Mouse (Mus musculus) embryonic stem cell, embryonic (primary cell): ENCODE measurements around the gene Kcnip1.

Experiments used
- CTCF ChIA-PET, 4 experiments: fragments of 300-600 bp in 2 of 4; fragments of 350-600 bp in 2 of 4; sonication (Branson Sonifier 250); formaldehyde crosslinking; loops; one replicate each; lab custom pipeline; 2022; ENCODE audit warnings: inconsistent platforms in 2 of 4; lab: Charles Lee
- POLR2A ChIA-PET, 4 experiments: fragments of 300-600 bp in 2 of 4; fragments of 350-600 bp in 2 of 4; sonication (Branson Sonifier 250); formaldehyde crosslinking; loops; one replicate each; lab custom pipeline; 2022; ENCODE audit warnings: antibody characterized with exemption in 4 of 4, inconsistent platforms in 1 of 4; lab: Charles Lee

The Kcnip1 gene

GRCm38 (mm10) chr11:33780263-33780662, 212.7 kb downstream of the Kcnip1 start:
- POLR2A ChIA-PET: no interaction called here
- CTCF ChIA-PET: interaction anchor here in 1 of 4 experiments (1.1 kb wide), 1 partner anchor 55 kb away, joined by 3 read pairs; no protein-coding TSS in a partner anchor

GRCm38 (mm10) chr11:33772615-33773141, 220.3 kb downstream of the Kcnip1 start:
- ChIA-PET CTCF (no interaction called here), POLR2A (no interaction called here)

GRCm38 (mm10) chr11:33772043-33772442, 220.9 kb downstream of the Kcnip1 start:
- CTCF ChIA-PET: no interaction called here
- POLR2A ChIA-PET: no interaction called here

GRCm38 (mm10) chr11:33766976-33767938, 225.7 kb downstream of the Kcnip1 start:
- POLR2A ChIA-PET: no interaction called here
- CTCF ChIA-PET: interaction anchor here in 1 of 4 experiments (2.3 kb wide), 1 partner anchor 18 kb away, joined by 10 read pairs; no protein-coding TSS in a partner anchor

GRCm38 (mm10) chr11:33761201-33761755, 231.7 kb downstream of the Kcnip1 start:
- CTCF ChIA-PET: no interaction called here

GRCm38 (mm10) chr11:33756624-33757023, 236.3 kb downstream of the Kcnip1 start:
- ChIA-PET CTCF (no interaction called here), POLR2A (no interaction called here)

More at GRCm38 (mm10) chr11:33761201-33761755, 231.7 kb downstream of the Kcnip1 start:
- POLR2A ChIA-PET: interaction anchor here in 1 of 4 experiments (0.9 kb wide), 1 partner anchor 15 kb away, joined by 4 read pairs; no protein-coding TSS in a partner anchor

- ChIA-PET POLR2A (no interaction called here), CTCF (interaction anchor here in 1 of 4 experiments (1.5 kb wide), 1 partner anchor 8 kb away, joined by 3 read pairs; no protein-coding TSS in a partner anchor)
These were observed 240.5 kb downstream of the Kcnip1 start for GRCm38 (mm10) chr11:33752431-33752873.

- POLR2A ChIA-PET: interaction anchor here in 1 of 4 experiments (0.7 kb wide), 1 partner anchor 99 kb away, joined by 4 read pairs; no protein-coding TSS in a partner anchor
- CTCF ChIA-PET: interaction anchor here in 3 of 4 experiments (0.5 to 1.0 kb wide), 4 partner anchors 25 to 185 kb away, joined by 3 to 5 read pairs (median 4); no protein-coding TSS in a partner anchor
These were observed 241.4 kb downstream of the Kcnip1 start for GRCm38 (mm10) chr11:33751503-33751902.

GRCm38 (mm10) chr11:33749979-33750378, 243.0 kb downstream of the Kcnip1 start:
- ChIA-PET CTCF (interaction anchor here in 3 of 4 experiments (0.6 to 3.8 kb wide), 14 partner anchors 8 to 489 kb away, joined by 3 to 25 read pairs (median 4); no protein-coding TSS in a partner anchor), POLR2A (no interaction called here)

GRCm38 (mm10) chr11:33749408-33749807, 243.5 kb downstream of the Kcnip1 start:
- CTCF ChIA-PET: interaction anchor here (0.6 to 4.2 kb wide), 21 partner anchors 10 to 488 kb away, joined by 3 to 26 read pairs (median 4); no protein-coding TSS in a partner anchor
- POLR2A ChIA-PET: no interaction called here

GRCm38 (mm10) chr11:33748754-33749153, 244.2 kb downstream of the Kcnip1 start:
- CTCF ChIA-PET: interaction anchor here (0.6 to 4.2 kb wide), 15 partner anchors 11 to 195 kb away, joined by 3 to 26 read pairs (median 4); no protein-coding TSS in a partner anchor
- POLR2A ChIA-PET: no interaction called here

- POLR2A ChIA-PET: interaction anchor here in 2 of 4 experiments (1.0 to 1.8 kb wide), 4 partner anchors 10 to 210 kb away, joined by 3 to 4 read pairs (median 3); no protein-coding TSS in a partner anchor
- CTCF ChIA-PET: interaction anchor here (0.6 to 4.2 kb wide), 7 partner anchors 12 to 1042 kb away, joined by 3 to 26 read pairs (median 6); no protein-coding TSS in a partner anchor
These were observed 245.5 kb downstream of the Kcnip1 start for GRCm38 (mm10) chr11:33747402-33747955.

GRCm38 (mm10) chr11:33746402-33746801, 246.6 kb downstream of the Kcnip1 start:
- ChIA-PET POLR2A (interaction anchor here in 3 of 4 experiments (0.6 to 1.8 kb wide), 6 partner anchors 9 to 595 kb away, joined by 3 to 5 read pairs (median 3); no protein-coding TSS in a partner anchor), CTCF (interaction anchor here in 3 of 4 experiments (0.8 to 4.2 kb wide), 5 partner anchors 11 to 600 kb away, joined by 3 to 26 read pairs (median 6); no protein-coding TSS in a partner anchor)

- ChIA-PET CTCF (interaction anchor here in 3 of 4 experiments (0.7 to 4.2 kb wide), 5 partner anchors 10 to 358 kb away, joined by 3 to 26 read pairs (median 6); no protein-coding TSS in a partner anchor), POLR2A (interaction anchor here in 3 of 4 experiments (0.5 to 1.8 kb wide), 4 partner anchors 80 to 595 kb away, joined by 3 to 5 read pairs (median 3); no protein-coding TSS in a partner anchor)
These were observed 247.1 kb downstream of the Kcnip1 start for GRCm38 (mm10) chr11:33745821-33746329.

- CTCF ChIA-PET: interaction anchor here in 3 of 4 experiments (0.6 to 1.8 kb wide), 8 partner anchors 8 to 359 kb away, joined by 3 to 5 read pairs (median 4); no protein-coding TSS in a partner anchor
- POLR2A ChIA-PET: interaction anchor here in 1 of 4 experiments (1.1 to 1.9 kb wide), 3 partner anchors 127 to 580 kb away, joined by 3 to 5 read pairs (median 4); no protein-coding TSS in a partner anchor
These were observed 248.5 kb downstream of the Kcnip1 start for GRCm38 (mm10) chr11:33744429-33744828.

GRCm38 (mm10) chr11:33740187-33740586, 252.8 kb downstream of the Kcnip1 start:
- POLR2A ChIA-PET: no interaction called here
- CTCF ChIA-PET: no interaction called here

- ChIA-PET CTCF (interaction anchor here in 2 of 4 experiments (1.3 to 5.4 kb wide), 4 partner anchors 11 to 181 kb away, joined by 3 to 31 read pairs (median 8); no protein-coding TSS in a partner anchor), POLR2A (interaction anchor here in 1 of 4 experiments (0.6 kb wide), 1 partner anchor 271 kb away, joined by 3 read pairs; no protein-coding TSS in a partner anchor)
These were observed 256.5 kb downstream of the Kcnip1 start for GRCm38 (mm10) chr11:33736426-33736825.
